Mouse (Mus musculus) testis, adult 2 months (tissue): ENCODE data around the gene Spaca4.

Experiments
- CTCF ChIP-seq: fragments of 200-500 bp; IDR thresholded peaks from 2 replicates; pipeline ENCODE4 v1.5.1; 2012; ENCODE audit warnings: low read depth, mild to moderate bottlenecking, inconsistent platforms, low read length, moderate library complexity; ENCODE audit not compliant: control insufficient read depth, insufficient read depth, insufficient replicate concordance
- POLR2A ChIP-seq: fragments of 200-500 bp; IDR thresholded peaks from 2 replicates; pipeline ENCODE4 v1.6.1; 2012; ENCODE audit warnings: low read depth, mild to moderate bottlenecking, inconsistent platforms, low read length, moderate library complexity; ENCODE audit not compliant: control insufficient read depth

DNA sequence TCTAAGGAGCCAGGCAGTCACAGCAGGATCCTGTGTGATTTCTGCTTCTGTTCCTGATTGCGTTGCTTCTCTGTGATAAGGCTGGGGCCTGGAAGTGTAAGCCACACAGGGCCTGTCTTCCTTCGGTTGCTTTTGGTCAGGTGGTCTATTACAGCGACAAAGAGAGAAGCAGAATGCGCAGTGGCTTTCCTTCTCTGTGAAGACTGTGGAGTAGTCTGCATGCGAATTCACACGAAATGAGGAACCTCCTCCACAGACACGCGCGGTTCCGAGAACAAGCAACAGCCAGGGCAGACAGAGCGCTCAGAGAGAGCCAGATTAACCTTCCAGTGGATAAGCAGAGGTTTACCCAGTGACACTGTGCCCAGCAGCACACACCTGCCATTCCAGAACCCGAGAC lies 15.7 kb upstream of the Spaca4 start:
- TF ChIP-seq POLR2A (no peak), CTCF (no peak)
